Mouse (Mus musculus) bone marrow, adult 2 months (tissue): ENCODE measurements at regions not wholly inside any gene's neighbourhood (a gene's known extent, or its start where the extent isn't known, plus 50 kb on each side); places are given as distances from the start of the nearest gene placed in this dataset.

ENCODE experiments used
- CTCF ChIP-seq: fragments of 200-500 bp; IDR thresholded peaks from 2 replicates; pipeline ENCODE4 v1.5.1; 2011; ENCODE audit warnings: low read length, control low read depth; ENCODE audit not compliant: control insufficient read depth, insufficient read depth
- POLR2A ChIP-seq: fragments of 200-500 bp; IDR thresholded peaks from 2 replicates; pipeline ENCODE4 v1.6.1; 2011; ENCODE audit warnings: low read depth, mild to moderate bottlenecking, control low read depth, low read length, borderline replicate concordance; ENCODE audit not compliant: control insufficient read depth

- TF ChIP-seq POLR2A (no peak), CTCF (no peak)
Measured at GRCm38 (mm10) chr8:91897381-91897780, 95.5 kb upstream of the Irx3 start.
